Mouse (Mus musculus) bone marrow, adult 2 months (tissue): ENCODE data around the gene Zmym4.

Source experiments
- CTCF ChIP-seq: fragments of 200-500 bp; IDR thresholded peaks from 2 replicates; pipeline ENCODE4 v1.5.1; 2011; ENCODE audit warnings: low read length, control low read depth; ENCODE audit not compliant: control insufficient read depth, insufficient read depth
- POLR2A ChIP-seq: fragments of 200-500 bp; IDR thresholded peaks from 2 replicates; pipeline ENCODE4 v1.6.1; 2011; ENCODE audit warnings: low read depth, mild to moderate bottlenecking, control low read depth, low read length, borderline replicate concordance; ENCODE audit not compliant: control insufficient read depth

- peak; percentile 37; the same call in 1 of the 2 replicates for TF ChIP-seq POLR2A
- no peak for TF ChIP-seq CTCF
These were observed at the start of gene Zmym4 for GRCm38 (mm10) chr4:126967864-126968821.
